Mouse (Mus musculus): ENCODE measurements around the gene Igbp1b.

GRCm38 (mm10) chr6:138639351-138639750 lies 19.0 kb downstream of the Igbp1b start:
- TF ChIP-seq TCF12 (IDR thresholded peaks at IDR 0.05; ENCODE audit: insufficient read depth, poor library complexity, severe bottlenecking): no peak
- no peak for TF ChIP-seq E2F4 (IDR thresholded peaks at IDR 0.05; ENCODE audit: insufficient read depth)
- no peak for TF ChIP-seq POLR2A (IDR thresholded peaks at IDR 0.05; ENCODE audit: insufficient read length, low read depth)
- TF ChIP-seq MAX (IDR thresholded peaks at IDR 0.05; ENCODE audit: low read depth): no peak
- TF ChIP-seq MYOG (IDR thresholded peaks at IDR 0.05; ENCODE audit: control insufficient read depth in 1 of 3, insufficient read depth in 1 of 3, insufficient read length in 2 of 3, low read depth in 2 of 3): no peak
- no peak for TF ChIP-seq MYOD1 (IDR thresholded peaks at IDR 0.05; ENCODE audit: control insufficient read depth in 1 of 3, insufficient read length in 2 of 3, low read depth in 2 of 3)
